Mouse (Mus musculus): ENCODE data around the gene Mecr.

GRCm38 (mm10) chr4:131914046-131914643, 70.9 kb downstream of the Mecr start:
- TF ChIP-seq CTCF (IDR thresholded peaks at IDR 0.05; ENCODE audit: borderline replicate concordance, insufficient read depth, low read length) = no peak
- no peak for TF ChIP-seq POLR2A (IDR thresholded peaks at IDR 0.05; ENCODE audit: low read depth, low read length)
